Comparison of ENCODE assay signal across 22 mouse cellular contexts in genomic region chr17:25551313-25551712, GRCm38 (mm10). TPM values are rescaled to one million over a fixed set of nuclear protein-coding genes. Genes with fewer than 3 reads are reported as not detected.
A peak's percentile ranks its signal among the peaks of the same experiment; 100 is the strongest.
DNase-seq lines count a peak whose midpoint lies in the region; ATAC-seq and TF ChIP-seq lines count a peak whose summit lies in the region.
"Had no signal": no experiment of that assay in that cellular context is flagged by ENCODE, and none has a peak within 500 bp of the region (broad histone marks: within the 10 kb centered on the region; RNA-seq: fewer than 3 reads in every experiment).

No protein-coding gene starts in this region.

- CTCF ChIA-PET in Patski (lab: Charles Lee): interaction anchor here (1.0 to 3.9 kb wide), 3 partner anchors 11 to 19 kb away, joined by 3 to 14 read pairs (median 14); partner anchors contain the start of gene Sox8

- TF ChIP-seq CTCF in Patski (IDR thresholded peaks at IDR 0.05): no peak

- POLR2A ChIA-PET in Patski (lab: Charles Lee): no interaction called here

- in situ Hi-C loops in Patski (cut with MboI; ENCODE audit: low pct_unique_long_range_greater_than_20kb): no loop called here

- no peaks in the 10 kb centered on the region for H3K27me3 ChIP-seq in Patski
- H3K27me3 ChIP-seq: embryonic facial prominence, embryonic 12.5 days; forebrain, embryonic 15.5 days had no signal

- ATAC-seq in Patski: peak; percentile 28
- ATAC-seq: CD4-positive, CD25-positive, alpha-beta regulatory T cell, adult 4 months; forebrain, embryonic 13.5 days; forebrain, embryonic 15.5 days; forebrain, postnatal 0 days had no signal

- peak; percentile 34 to 57 for DNase-seq in adrenal gland, postnatal 36 days
- DNase-seq in adrenal gland, adult 2 months: no peak
- DNase-seq in Muller cell, postnatal 12 days (ENCODE audit: inconsistent ontology term): peak; percentile 77
- DNase-seq in Patski (ENCODE audit: low read depth, low spot score): peak; percentile 62
- no peak for DNase-seq in urinary bladder, postnatal 25 days (ENCODE audit: low spot score)
- no peak for DNase-seq in kidney, postnatal 25 days
- DNase-seq: adrenal gland, postnatal 10 days; B cell, adult 2 months; cerebellum, adult 11 months; cerebellum, adult 18-20 months; cerebellum, adult 8-10 months; cerebellum, adult 9-11 months; cerebellum, postnatal 14 days; forebrain, postnatal 0 days had no signal

RNA-seq across cellular contexts. Expression of gene Sox8, which starts 19.2 kb away (rescaled TPM):
- total RNA-seq in adrenal gland, postnatal 36 days (2021): 1 to 10 TPM; 1.3 to 2.5 TPM
- 1 to 10 TPM in 1 of 2 experiments, under 1 TPM in 1; 0.83 to 1.5 TPM for total RNA-seq in adrenal gland, adult 2 months (2021)
- 1.6 and 2.8 TPM in 2 replicates for polyA plus RNA-seq in adrenal gland, adult 2 months (2012; rRNA removed)
- polyA plus RNA-seq in Patski (2021): 16.7 TPM
- total RNA-seq: CH12.LX had no signal
- polyA plus RNA-seq: CD4-positive, CD25-positive, alpha-beta regulatory T cell, adult 4 months; G1E had no signal

RNA-seq across cellular contexts. Expression of gene Lmf1, which starts 27.6 kb away (rescaled TPM):
- total RNA-seq in adrenal gland, postnatal 36 days (2021): 10 to 100 TPM; 29.6 to 37.9 TPM
- total RNA-seq in adrenal gland, adult 2 months (2021): 10 to 100 TPM; 40.4 to 42.6 TPM
- 30.3 and 35.8 TPM in 2 replicates for polyA plus RNA-seq in adrenal gland, adult 2 months (2012; rRNA removed)
- 40.2 TPM for polyA plus RNA-seq in Patski (2021)

RNA-seq across cellular contexts. Expression of gene Sstr5, which starts 54.2 kb away (rescaled TPM):
- under 1 TPM; 0.49 to 0.53 TPM for total RNA-seq in adrenal gland, postnatal 36 days (2021)
- total RNA-seq in adrenal gland, adult 2 months (2021): 1 to 10 TPM in 1 of 2 experiments, under 1 TPM in 1; 0.97 to 1.0 TPM
- polyA plus RNA-seq in adrenal gland, adult 2 months (2012; rRNA removed): 0.36 and 0.54 TPM in 2 replicates
- not detected for polyA plus RNA-seq in Patski (2021)
- polyA plus RNA-seq: CD4-positive, CD25-positive, alpha-beta regulatory T cell, adult 4 months; embryonic facial prominence, embryonic 14.5 days; forebrain, embryonic 11.5 days; G1E had no signal

Comparison
In these comparisons a context has a peak if more than half of its experiments do, and no peak if none do; other contexts are left out.
1. DNase-seq: peak in adrenal gland, postnatal 36 days (2 of 2), Muller cell, postnatal 12 days (single experiment) and Patski (single experiment); none in adrenal gland, adult 2 months (single experiment), urinary bladder, postnatal 25 days (single experiment) and kidney, postnatal 25 days (0 of 2).